Mouse (Mus musculus) right cerebral cortex, adult 18-20 months (tissue): ENCODE results near the gene Suclg2.

Experiments used
- DNase-seq: peaks from one replicate; pipeline ENCODE4 v3.0.0; 2022; ENCODE audit warnings: mixed read lengths

Suclg2 gene

GRCm38 (mm10) chr6:95699326-95699725, 19.3 kb downstream of the Suclg2 start:
- no peak for DNase-seq

- no peak for DNase-seq
These were observed 20.0 kb downstream of the Suclg2 start for GRCm38 (mm10) chr6:95698536-95699162.

GRCm38 (mm10) chr6:95694910-95695309, 23.7 kb downstream of the Suclg2 start:
- DNase-seq = no peak

GRCm38 (mm10) chr6:95685242-95685641, 33.4 kb downstream of the Suclg2 start:
- DNase-seq = no peak

GRCm38 (mm10) chr6:95679718-95680117, 38.9 kb downstream of the Suclg2 start:
- no peak for DNase-seq

- DNase-seq = no peak
These were observed 39.3 kb downstream of the Suclg2 start for GRCm38 (mm10) chr6:95679261-95679660.

GRCm38 (mm10) chr6:95676951-95677350, 41.6 kb downstream of the Suclg2 start:
- no peak for DNase-seq

GRCm38 (mm10) chr6:95676439-95676838, 42.2 kb downstream of the Suclg2 start:
- no peak for DNase-seq

- DNase-seq = no peak
These were observed 43.4 kb downstream of the Suclg2 start for GRCm38 (mm10) chr6:95675059-95675705.

GRCm38 (mm10) chr6:95674651-95675050, 43.9 kb downstream of the Suclg2 start:
- no peak for DNase-seq

- peak; percentile 18 for DNase-seq
These were observed 49.3 kb downstream of the Suclg2 start for GRCm38 (mm10) chr6:95669335-95669729.

- DNase-seq = no peak
These were observed 49.8 kb downstream of the Suclg2 start for GRCm38 (mm10) chr6:95668629-95669334.

- DNase-seq = no peak
These were observed 60.9 kb downstream of the Suclg2 start for GRCm38 (mm10) chr6:95657671-95658070.

GRCm38 (mm10) chr6:95653662-95654061, 64.9 kb downstream of the Suclg2 start:
- DNase-seq = no peak

- DNase-seq = no peak
These were observed 65.8 kb downstream of the Suclg2 start for GRCm38 (mm10) chr6:95652774-95653173.

GRCm38 (mm10) chr6:95651391-95651876, 67.2 kb downstream of the Suclg2 start:
- no peak for DNase-seq

- DNase-seq = no peak
These were observed 68.4 kb downstream of the Suclg2 start for GRCm38 (mm10) chr6:95650082-95650722.

- no peak for DNase-seq
These were observed 69.4 kb downstream of the Suclg2 start for GRCm38 (mm10) chr6:95649123-95649663.

- no peak for DNase-seq
These were observed 81.2 kb downstream of the Suclg2 start for GRCm38 (mm10) chr6:95637416-95637815.

- peak; percentile 45 for DNase-seq
These were observed 83.2 kb downstream of the Suclg2 start for GRCm38 (mm10) chr6:95635411-95635810.

GRCm38 (mm10) chr6:95629071-95629470, 89.5 kb downstream of the Suclg2 start:
- no peak for DNase-seq

GRCm38 (mm10) chr6:95621821-95622220, 96.8 kb downstream of the Suclg2 start:
- DNase-seq = peak; percentile 17

GRCm38 (mm10) chr6:95620804-95621203, 97.8 kb downstream of the Suclg2 start:
- no peak for DNase-seq
